Mouse (Mus musculus) gonadal fat pad, adult 2 months (tissue): ENCODE results near the gene Amigo3. TPM values are rescaled to one million over a fixed set of nuclear protein-coding genes. Genes with fewer than 3 reads are reported as not detected.

ENCODE experiments used
- DNase-seq: peaks from one replicate; pipeline ENCODE4 v3.0.0-alpha.2; 2012; ENCODE audit warnings: low read depth
- polyA plus RNA-seq: library from polyadenylated mRNA; depleted of rRNA; stranded (reverse); fragments of >200 nt; gene quantifications from 2 replicates; pipeline ENCODE4 v1.2.3, GENCODE M21; 2012; rRNA removed

Amigo3 gene
- polyA plus RNA-seq, 1 experiment, result 9.8 TPM

DNA sequence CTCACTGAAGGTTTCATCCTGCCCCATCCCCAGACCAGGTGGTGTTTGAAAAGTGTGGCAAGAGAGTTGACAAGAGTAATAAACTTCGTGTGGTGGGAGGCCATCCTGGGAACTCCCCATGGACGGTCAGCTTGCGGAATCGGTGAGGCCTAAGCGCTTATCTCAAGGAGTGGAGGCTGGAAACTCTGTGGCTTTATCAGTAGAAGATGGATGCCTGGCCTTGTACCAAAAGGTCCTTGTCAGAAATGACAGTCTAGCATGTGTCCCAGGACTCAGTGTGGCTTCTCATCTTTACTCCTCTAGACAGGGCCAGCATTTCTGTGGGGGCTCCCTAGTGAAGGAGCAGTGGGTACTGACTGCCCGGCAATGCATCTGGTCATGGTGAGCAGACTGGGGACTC is 30.6 kb downstream of the Amigo3 start:
- DNase-seq, result no peak

DNA sequence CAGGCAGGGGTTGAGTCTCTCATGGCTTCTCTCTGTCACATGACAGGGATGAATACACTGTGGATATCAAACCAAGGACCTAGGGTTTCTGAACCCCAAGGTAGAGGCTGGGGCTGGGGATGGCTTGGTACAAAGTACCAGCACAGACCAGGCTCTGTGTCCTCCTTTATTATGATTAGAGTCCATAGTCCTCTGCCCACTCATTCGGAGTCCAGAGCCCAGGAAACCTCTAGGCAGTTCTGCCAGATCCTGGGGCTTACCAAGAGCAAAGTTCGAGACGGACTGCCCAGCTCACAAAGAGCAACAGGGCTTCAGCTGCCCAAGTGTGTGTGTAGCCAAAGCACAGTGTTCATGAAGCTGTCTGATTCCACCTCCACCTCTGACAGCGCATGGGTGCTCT is 32.3 kb downstream of the Amigo3 start:
- DNase-seq, result no peak

DNA sequence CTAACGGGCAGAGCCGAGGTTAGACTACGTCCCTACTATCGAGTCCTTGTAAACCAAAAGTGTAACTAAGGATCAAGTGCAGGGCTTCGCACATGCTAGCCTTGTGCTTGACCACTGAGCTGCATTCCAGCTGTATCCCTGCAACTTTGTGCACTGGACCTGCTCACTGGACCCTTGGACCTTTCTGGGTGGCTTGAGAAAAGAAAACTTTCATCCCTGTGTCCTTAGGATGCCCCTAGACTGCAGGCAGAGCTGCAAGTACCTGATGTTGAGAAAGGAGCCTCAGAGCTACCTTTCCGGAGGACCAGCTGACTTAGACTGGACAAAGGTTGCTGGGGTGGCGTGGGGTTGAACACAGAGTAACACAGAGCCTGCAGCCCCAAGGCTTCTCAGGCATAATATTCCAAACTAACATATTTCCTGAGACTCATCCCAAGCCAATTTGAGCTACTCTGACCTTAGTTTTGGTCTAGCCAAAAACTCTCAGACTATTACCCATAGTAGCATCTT is 37.7 kb downstream of the Amigo3 start:
- DNase-seq, result no peak

DNA sequence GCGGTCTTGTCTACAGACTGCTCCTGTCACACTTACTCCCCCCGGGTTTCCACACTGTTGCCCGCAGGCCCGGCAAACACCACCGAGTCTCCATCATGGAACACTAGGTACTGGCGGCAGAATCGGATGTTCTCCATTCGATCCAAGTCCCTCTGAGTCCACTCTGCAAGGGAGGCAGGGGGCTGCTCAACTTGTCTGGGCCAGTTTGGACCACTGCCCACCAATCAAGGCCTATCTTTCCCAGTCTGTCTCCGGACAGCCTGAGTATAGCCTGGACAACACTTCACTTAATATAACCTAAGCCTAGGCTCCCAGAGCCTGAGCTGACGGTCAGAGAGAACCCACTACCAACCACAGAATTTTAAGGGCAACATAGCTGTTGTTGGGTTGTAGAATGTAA is 40.6 kb downstream of the Amigo3 start:
- no peak for DNase-seq

DNA sequence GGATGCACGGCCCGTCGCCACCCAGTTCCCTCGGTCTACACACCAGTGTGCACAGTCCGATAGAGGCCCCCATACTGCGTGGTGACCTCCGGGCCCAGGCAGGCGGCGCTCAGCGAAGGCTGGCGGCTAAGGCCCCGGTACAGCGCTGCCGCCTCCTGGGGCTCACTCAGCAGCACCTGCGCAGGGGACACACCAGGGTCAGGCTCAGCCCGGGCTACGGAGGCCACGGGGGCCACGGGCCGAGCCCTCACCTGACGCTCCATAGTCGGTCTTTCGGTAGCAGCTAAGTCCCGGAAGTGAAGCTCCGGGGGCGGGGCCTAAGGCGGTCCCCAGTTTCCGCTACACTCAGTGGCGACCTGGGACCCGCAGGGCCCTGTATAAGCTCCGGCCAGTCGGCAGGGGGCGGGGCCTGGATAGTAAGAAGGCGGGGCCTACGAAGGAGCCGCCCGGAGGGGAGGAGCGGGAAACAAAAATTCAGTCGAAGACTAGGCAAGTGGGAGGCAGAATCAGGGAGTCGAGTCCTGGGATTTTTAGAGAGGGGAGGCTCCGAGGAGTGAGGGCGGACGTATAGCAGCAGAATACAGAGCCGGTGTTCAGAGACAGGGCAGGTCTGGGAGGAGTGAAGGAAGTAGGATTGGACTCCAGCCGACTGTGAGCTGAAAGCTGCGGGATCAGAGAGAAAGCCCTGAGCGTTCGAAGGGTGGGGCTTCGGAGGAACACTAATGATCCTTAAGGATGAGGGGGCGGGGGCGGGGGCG is 41.4 kb downstream of the Amigo3 start, which contains the start of gene Apeh:
Apeh (minus strand) TSS at position 423 of the 758 bp plus-strand sequence.
- DNase-seq, result no peak

DNA sequence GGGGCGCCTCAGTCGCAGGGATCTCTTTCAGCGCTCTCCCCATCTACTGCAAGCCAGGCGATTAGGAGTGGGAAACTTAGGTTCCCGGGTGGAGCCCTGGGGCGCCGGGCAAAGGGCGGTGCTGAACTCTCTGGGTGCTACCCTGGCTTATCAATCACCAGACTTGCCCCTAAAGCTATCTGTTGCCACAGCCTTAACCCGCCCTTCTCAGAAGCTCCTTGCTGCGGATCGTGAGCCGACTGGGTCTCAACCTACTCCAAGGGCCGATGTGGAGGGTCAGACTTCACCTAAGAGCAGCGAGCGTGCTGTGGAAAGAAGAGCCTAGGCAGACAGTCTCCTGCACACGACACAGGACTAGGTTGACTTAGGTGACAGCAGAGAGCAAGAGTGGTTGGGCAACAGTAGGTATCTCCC is 42.0 kb downstream of the Amigo3 start:
- DNase-seq, result no peak

DNA sequence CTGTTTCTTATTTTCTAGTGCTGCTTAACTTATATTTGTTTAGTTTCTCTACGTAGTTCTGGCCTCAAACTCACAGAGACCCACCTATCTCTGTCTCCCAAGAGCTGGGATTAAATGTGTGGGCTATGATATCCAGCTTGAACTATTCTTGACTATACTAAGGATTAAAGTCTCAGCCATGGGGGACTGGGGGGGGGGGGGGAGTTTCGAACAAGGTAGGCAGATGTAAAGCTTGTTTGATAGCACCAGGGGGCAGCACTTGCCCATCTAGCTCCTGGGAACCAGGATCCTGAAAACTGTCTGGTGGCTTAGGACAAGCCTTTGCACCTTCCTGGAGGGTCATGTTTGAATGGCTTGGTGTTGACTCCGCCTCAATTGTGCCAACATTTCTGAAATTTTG is 42.6 kb downstream of the Amigo3 start:
- DNase-seq, result no peak

DNA sequence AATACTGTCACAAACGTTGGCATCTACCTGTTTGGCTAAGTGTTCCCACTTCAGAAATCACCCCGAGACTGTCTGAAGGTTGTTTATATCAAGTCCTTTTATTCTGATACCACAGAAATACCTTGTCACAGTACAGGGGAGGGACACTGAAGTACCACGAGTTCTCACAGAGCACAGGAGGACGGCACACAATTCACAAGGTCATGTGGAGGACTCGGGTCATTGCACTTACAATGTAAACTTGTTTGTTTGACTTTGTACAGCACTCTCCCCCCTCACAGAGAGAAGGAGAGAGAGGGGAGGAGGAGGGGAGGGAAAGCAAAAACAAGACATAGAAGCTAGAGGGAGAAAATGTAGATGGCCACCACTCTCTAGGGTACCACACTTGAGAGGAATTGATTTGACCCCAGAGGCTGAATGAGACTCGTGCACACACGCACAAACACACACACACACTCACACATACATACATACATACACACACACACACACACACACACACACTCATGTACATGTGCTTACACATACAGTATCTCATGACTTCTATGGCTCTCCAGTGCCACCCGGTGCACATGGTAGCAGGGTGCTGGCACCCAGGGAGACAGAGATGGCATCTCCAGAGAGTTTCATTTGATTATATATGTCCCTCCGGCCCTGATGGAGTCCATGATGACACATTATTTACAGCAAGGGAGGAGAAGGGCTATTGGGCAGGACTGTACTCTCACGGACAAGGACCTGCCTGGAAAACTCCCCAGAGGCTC is 43.2 kb downstream of the Amigo3 start:
- DNase-seq, result no peak

DNA sequence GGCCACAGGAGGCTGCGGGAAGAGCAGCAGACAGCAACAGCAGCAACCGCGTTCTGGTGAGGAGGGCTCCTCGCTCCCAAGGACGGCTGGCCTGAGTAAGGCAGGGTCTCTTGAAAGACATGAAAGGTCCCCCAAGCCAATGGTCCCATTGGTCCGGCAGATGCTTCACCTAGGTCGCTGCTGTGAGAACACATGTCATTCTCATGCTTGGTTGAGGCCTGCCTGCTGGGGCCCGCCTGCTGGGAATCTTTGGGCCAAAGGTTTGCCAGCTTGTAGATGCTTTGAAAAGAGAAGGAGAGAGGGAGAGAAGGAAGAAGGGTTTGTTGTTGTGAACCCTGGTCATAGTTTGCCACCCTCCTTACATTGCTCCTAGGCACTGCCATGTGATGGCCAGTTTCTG is 46.7 kb downstream of the Amigo3 start:
- DNase-seq, result no peak

DNA sequence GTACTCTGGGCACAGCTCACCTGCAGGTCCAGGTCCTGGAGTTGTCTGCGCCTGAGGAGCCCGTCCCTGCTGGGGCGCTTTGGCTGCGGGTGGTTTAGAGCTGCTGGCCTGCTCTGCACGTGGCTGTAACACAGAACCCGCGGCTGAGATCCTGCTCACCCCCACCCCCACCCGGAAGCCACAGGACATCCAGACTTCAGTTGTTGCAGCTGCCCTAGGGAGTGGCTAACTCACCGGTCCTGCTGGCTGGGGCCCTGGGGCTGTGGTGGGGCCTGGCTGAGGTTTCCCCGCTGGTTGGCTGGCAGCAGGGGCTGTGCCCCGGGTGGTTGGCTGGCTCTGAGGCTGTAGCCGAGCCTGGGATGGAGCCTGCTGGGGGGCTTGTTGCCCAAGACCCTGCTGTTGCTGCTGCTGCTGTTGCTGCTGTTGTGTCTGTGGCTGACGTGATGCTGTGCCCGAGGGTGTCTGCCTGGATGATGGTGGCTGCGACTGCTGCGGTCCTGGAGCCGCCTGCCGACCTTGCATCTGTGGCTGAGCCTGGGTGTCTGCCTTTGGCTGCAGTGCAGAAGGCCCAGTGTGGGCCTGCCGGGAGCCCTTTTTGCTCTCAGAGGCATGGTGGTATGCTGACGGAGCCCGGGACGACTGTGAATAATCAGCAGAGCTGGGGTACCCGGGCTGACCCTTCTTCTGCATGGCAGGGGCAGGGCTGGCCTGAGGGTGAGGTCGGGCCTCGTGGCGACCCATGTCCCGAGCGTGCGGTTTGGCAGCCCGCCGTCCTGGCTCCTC is 52.0 kb downstream of the Amigo3 start:
- no peak for DNase-seq

Other genes with a start within 250 kb of the Amigo3 start
- gene Rbm6, start 179.9 kb upstream of the Amigo3 start, polyA plus RNA-seq, result 19.0 and 20.9 TPM in 2 replicates
- gene Mon1a, start 165.0 kb upstream of the Amigo3 start, polyA plus RNA-seq, result 24.5 and 26.2 TPM in 2 replicates
- 34.3 and 40.2 TPM in 2 replicates for gene Mst1r, start 146.3 kb upstream of the Amigo3 start, polyA plus RNA-seq
- 2.3 and 3.1 TPM in 2 replicates for gene Actl11, start 124.7 kb upstream of the Amigo3 start, polyA plus RNA-seq
- gene Camkv, start 117.5 kb upstream of the Amigo3 start, polyA plus RNA-seq, result 0.84 and 0.92 TPM in 2 replicates
- 0.81 and 1.2 TPM in 2 replicates for gene Traip, start 103.0 kb upstream of the Amigo3 start, polyA plus RNA-seq
- gene Uba7, start 77.7 kb upstream of the Amigo3 start, polyA plus RNA-seq, result 43.3 and 65.1 TPM in 2 replicates
- 0.84 and 1.0 TPM in 2 replicates for gene Gm20661, start 70.1 kb upstream of the Amigo3 start, polyA plus RNA-seq
- 16.2 and 20.8 TPM in 2 replicates for gene Inka1, start 67.3 kb upstream of the Amigo3 start, polyA plus RNA-seq
- gene Cdhr4, start 60.7 kb upstream of the Amigo3 start, polyA plus RNA-seq, result 13.0 and 14.5 TPM in 2 replicates
- gene Gm20662, start 56.8 kb upstream of the Amigo3 start, polyA plus RNA-seq, result 3.8 and 5.0 TPM in 2 replicates
- gene Ip6k1, start 50.7 kb upstream of the Amigo3 start, polyA plus RNA-seq, result 94.3 and 97.5 TPM in 2 replicates
- 51.3 and 52.0 TPM in 2 replicates for gene Gmppb, start 3.9 kb upstream of the Amigo3 start, polyA plus RNA-seq
- 0.32 and 0.94 TPM in 2 replicates for gene Mst1, start 27.3 kb downstream of the Amigo3 start, polyA plus RNA-seq
- 69.5 and 90.7 TPM in 2 replicates for gene Rnf123, start 30.2 kb downstream of the Amigo3 start, polyA plus RNA-seq
- 94.2 and 118 TPM in 2 replicates for gene Apeh, start 41.4 kb downstream of the Amigo3 start, polyA plus RNA-seq
- gene Bsn, start 137.2 kb downstream of the Amigo3 start, polyA plus RNA-seq, result 1.5 and 1.9 TPM in 2 replicates
- gene Dag1, start 210.8 kb downstream of the Amigo3 start, polyA plus RNA-seq, result 60.0 and 110 TPM in 2 replicates
- gene Nicn1, start 237.3 kb downstream of the Amigo3 start, polyA plus RNA-seq, result 26.4 and 27.3 TPM in 2 replicates
- gene Amt, start 243.7 kb downstream of the Amigo3 start, polyA plus RNA-seq, result 37.3 and 45.6 TPM in 2 replicates